Mouse (Mus musculus) myocyte (in vitro differentiated cells): Measurements from ENCODE around the gene Cxcl14. TPM values are rescaled to one million over a fixed set of nuclear protein-coding genes. Genes with fewer than 3 reads are reported as not detected.

Experiments used
- H3K27me3 ChIP-seq: one replicate; pipeline ENCODE4 v1.6.1; 2011; ENCODE audit not compliant: control insufficient read depth, insufficient read depth, insufficient read length
- H3K36me3 ChIP-seq: one replicate; pipeline ENCODE4 v1.6.1; 2011; ENCODE audit not compliant: control insufficient read depth, insufficient read depth
- H3K4me2 ChIP-seq: one replicate; pipeline ENCODE4 v1.6.1; 2011; ENCODE audit warnings: low read depth, control low read depth
- H3K4me3 ChIP-seq: one replicate; pipeline ENCODE4 v1.5.1; 2011; ENCODE audit warnings: mild to moderate bottlenecking, control low read depth, moderate library complexity
- H3K79me2 ChIP-seq: one replicate; pipeline ENCODE4 v1.6.1; 2011; ENCODE audit not compliant: control insufficient read depth, insufficient read depth
- H3ac ChIP-seq: one replicate; pipeline ENCODE4 v1.6.1; 2011; ENCODE audit not compliant: control insufficient read depth, insufficient read length
- CEBPB ChIP-seq: IDR thresholded peaks from 2 replicates; pipeline ENCODE4 v1.6.1; 2011; ENCODE audit warnings: mild to moderate bottlenecking, moderate library complexity; ENCODE audit not compliant: poor library complexity, insufficient read depth, severe bottlenecking
- E2F4 ChIP-seq: IDR thresholded peaks from one replicate; pipeline ENCODE4 v1.6.1; 2011; ENCODE audit warnings: mild to moderate bottlenecking, control low read depth, moderate library complexity; ENCODE audit not compliant: insufficient read depth
- MAX ChIP-seq: IDR thresholded peaks from one replicate; pipeline ENCODE4 v1.6.1; 2011; ENCODE audit warnings: low read depth, mild to moderate bottlenecking, control low read depth
- MYOD1 ChIP-seq, 3 experiments: IDR thresholded peaks; one replicate each; pipeline ENCODE4 v1.6.1; 2011; ENCODE audit warnings: control low read depth in 2 of 3, low read depth in 2 of 3, mild to moderate bottlenecking in 2 of 3, moderate library complexity in 1 of 3; ENCODE audit not compliant: insufficient read length in 2 of 3, control insufficient read depth in 1 of 3
- MYOG ChIP-seq, 3 experiments: IDR thresholded peaks; one replicate each; pipeline ENCODE4 v1.6.1; 2011; ENCODE audit warnings: control low read depth in 2 of 3, low read depth in 2 of 3, mild to moderate bottlenecking in 2 of 3; ENCODE audit not compliant: insufficient read length in 2 of 3, control insufficient read depth in 1 of 3, insufficient read depth in 1 of 3
- POLR2A ChIP-seq: IDR thresholded peaks from one replicate; pipeline ENCODE4 v1.6.1; 2011; ENCODE audit warnings: low read depth, mild to moderate bottlenecking, control low read depth, moderate library complexity; ENCODE audit not compliant: insufficient read length
- POLR2AphosphoS2 ChIP-seq: IDR thresholded peaks from one replicate; pipeline ENCODE4 v1.6.1; 2011; ENCODE audit warnings: low read depth, control low read depth; ENCODE audit not compliant: insufficient read length
- REST ChIP-seq: IDR thresholded peaks from one replicate; pipeline ENCODE4 v1.6.1; 2011; ENCODE audit warnings: mild to moderate bottlenecking, control low read depth, moderate library complexity; ENCODE audit not compliant: insufficient read depth, insufficient read length
- SRF ChIP-seq: IDR thresholded peaks from one replicate; pipeline ENCODE4 v1.6.1; 2011; ENCODE audit warnings: low read depth; ENCODE audit not compliant: control insufficient read depth, insufficient read length
- TCF12 ChIP-seq: IDR thresholded peaks from one replicate; pipeline ENCODE4 v1.6.1; 2011; ENCODE audit warnings: mild to moderate bottlenecking, control low read depth; ENCODE audit not compliant: poor library complexity, insufficient read depth, severe bottlenecking
- TCF3 ChIP-seq: IDR thresholded peaks from one replicate; pipeline ENCODE4 v1.6.1; 2011; ENCODE audit warnings: low read depth, control low read depth; ENCODE audit not compliant: insufficient read length
- USF1 ChIP-seq: IDR thresholded peaks from one replicate; pipeline ENCODE4 v1.6.1; 2011; ENCODE audit warnings: low read depth, mild to moderate bottlenecking, control low read depth, moderate library complexity
- polyA plus RNA-seq: library from polyadenylated mRNA; unstranded; fragments of >200 nt; fragmentation: generic; extraction: Trizol; gene quantifications from one replicate; pipeline ENCODE4 v1.2.1, GENCODE M21; 2012; ENCODE audit warnings: missing spikeins

Gene Cxcl14
- polyA plus RNA-seq, 1 experiment, result not detected

- no peaks in the 10 kb centered on the region for H3K36me3 ChIP-seq
- TF ChIP-seq SRF (no peak), MAX (no peak), REST (no peak), TCF3 (no peak), POLR2AphosphoS2 (no peak), MYOD1 (IDR thresholded peaks at IDR 0.05; ENCODE audit: control insufficient read depth in 1 of 3, insufficient read length in 2 of 3, low read depth in 2 of 3) (no peak), CEBPB (no peak), MYOG (IDR thresholded peaks at IDR 0.05; ENCODE audit: control insufficient read depth in 1 of 3, insufficient read depth in 1 of 3, insufficient read length in 2 of 3, low read depth in 2 of 3) (no peak), E2F4 (no peak), USF1 (no peak), TCF12 (no peak), POLR2A (no peak)
- H3K4me2 ChIP-seq, result no peak overlapping the region
- H3K4me3 ChIP-seq, result no peak overlapping the region
- H3K27me3 ChIP-seq, result no peaks in the 10 kb centered on the region
- no peak overlapping the region for H3ac ChIP-seq
- no peaks in the 10 kb centered on the region for H3K79me2 ChIP-seq
Measured at GRCm38 (mm10) chr13:56275171-56275570, 21.2 kb downstream of the Cxcl14 start.

GRCm38 (mm10) chr13:56270124-56270523 lies 26.2 kb downstream of the Cxcl14 start:
- Histone ChIP-seq H3ac (no peak overlapping the region), H3K4me3 (no peak overlapping the region), H3K4me2 (no peak overlapping the region), H3K36me3 (no peaks in the 10 kb centered on the region), H3K79me2 (no peaks in the 10 kb centered on the region), H3K27me3 (no peaks in the 10 kb centered on the region)
- TF ChIP-seq SRF (no peak), TCF12 (no peak)

- H3K4me3 ChIP-seq, result no peak overlapping the region
- H3ac ChIP-seq, result no peak overlapping the region
- TF ChIP-seq E2F4 (no peak), MAX (no peak), SRF (no peak), REST (no peak), CEBPB (no peak), POLR2A (no peak), MYOG (IDR thresholded peaks at IDR 0.05; ENCODE audit: control insufficient read depth in 1 of 3, insufficient read depth in 1 of 3, insufficient read length in 2 of 3, low read depth in 2 of 3) (no peak), USF1 (no peak), TCF3 (no peak)
- H3K36me3 ChIP-seq, result no peaks in the 10 kb centered on the region
- H3K79me2 ChIP-seq, result no peaks in the 10 kb centered on the region
- no peaks in the 10 kb centered on the region for H3K27me3 ChIP-seq
- no peak overlapping the region for H3K4me2 ChIP-seq
Measured at GRCm38 (mm10) chr13:56267396-56267795, 29.0 kb downstream of the Cxcl14 start.

GRCm38 (mm10) chr13:56266435-56266834 lies 29.9 kb downstream of the Cxcl14 start:
- no peak overlapping the region for H3K4me3 ChIP-seq
- no peaks in the 10 kb centered on the region for H3K27me3 ChIP-seq
- H3K36me3 ChIP-seq, result no peaks in the 10 kb centered on the region
- TF ChIP-seq TCF12, result no peak
- no peak overlapping the region for H3ac ChIP-seq
- no peak overlapping the region for H3K4me2 ChIP-seq
- no peaks in the 10 kb centered on the region for H3K79me2 ChIP-seq

- Histone ChIP-seq H3K27me3 (peaks cover 4% of the 10 kb centered on the region), H3K4me2 (no peak overlapping the region)
- TF ChIP-seq E2F4, result no peak
- TF ChIP-seq MAX, result no peak
- TF ChIP-seq TCF12, result no peak
- TF ChIP-seq POLR2AphosphoS2, result no peak
- no peak for TF ChIP-seq MYOD1 (IDR thresholded peaks at IDR 0.05; ENCODE audit: control insufficient read depth in 1 of 3, insufficient read length in 2 of 3, low read depth in 2 of 3)
- no peak for TF ChIP-seq CEBPB
- no peak for TF ChIP-seq POLR2A
- TF ChIP-seq USF1, result no peak
- no peak for TF ChIP-seq SRF
- no peak for TF ChIP-seq TCF3
- TF ChIP-seq MYOG (IDR thresholded peaks at IDR 0.05; ENCODE audit: control insufficient read depth in 1 of 3, insufficient read depth in 1 of 3, insufficient read length in 2 of 3, low read depth in 2 of 3), result no peak
- TF ChIP-seq REST, result no peak
Measured at GRCm38 (mm10) chr13:56265661-56266060, 30.7 kb downstream of the Cxcl14 start.

GRCm38 (mm10) chr13:56262269-56262668 lies 34.1 kb downstream of the Cxcl14 start:
- Histone ChIP-seq H3ac (no peak overlapping the region), H3K79me2 (no peaks in the 10 kb centered on the region), H3K4me2 (no peak overlapping the region), H3K4me3 (no peak overlapping the region), H3K36me3 (no peaks in the 10 kb centered on the region), H3K27me3 (peaks cover 32% of the 10 kb centered on the region)
- no peak for TF ChIP-seq TCF3
- TF ChIP-seq REST, result no peak
- TF ChIP-seq MYOG (IDR thresholded peaks at IDR 0.05; ENCODE audit: control insufficient read depth in 1 of 3, insufficient read depth in 1 of 3, insufficient read length in 2 of 3, low read depth in 2 of 3), result peak in 1 of 3 experiments; percentile 61
- TF ChIP-seq MYOD1 (IDR thresholded peaks at IDR 0.05; ENCODE audit: control insufficient read depth in 1 of 3, insufficient read length in 2 of 3, low read depth in 2 of 3), result peak in 2 of 3 experiments; percentile 43 to 82

More at GRCm38 (mm10) chr13:56265661-56266060, 30.7 kb downstream of the Cxcl14 start:
- no peak overlapping the region for H3K4me3 ChIP-seq
- no peaks in the 10 kb centered on the region for H3K79me2 ChIP-seq
- no peak overlapping the region for H3ac ChIP-seq
- no peaks in the 10 kb centered on the region for H3K36me3 ChIP-seq
